Mouse (Mus musculus) brown adipose tissue, adult 24 weeks (tissue): ENCODE measurements around the gene Tmem255b. TPM values are rescaled to one million over a fixed set of nuclear protein-coding genes. Genes with fewer than 3 reads are reported as not detected.

Experiments used
- H3K27ac ChIP-seq: fragments of 200-500 bp; replicated peaks from 2 replicates; pipeline ENCODE4 v1.5.1; 2012; ENCODE audit warnings: low read depth, mild to moderate bottlenecking, low read length
- H3K4me1 ChIP-seq: fragments of 200-500 bp; 2 replicates; pipeline ENCODE4 v1.6.1; 2012; ENCODE audit warnings: low read length, mixed read lengths; ENCODE audit not compliant: control insufficient read depth, insufficient read depth, insufficient read length
- H3K4me3 ChIP-seq: fragments of 200-500 bp; 2 replicates; pipeline ENCODE4 v1.5.1; 2012; ENCODE audit warnings: low read depth, mild to moderate bottlenecking, low read length, moderate library complexity; ENCODE audit not compliant: insufficient read depth
- polyA plus RNA-seq: library from polyadenylated mRNA; stranded (reverse); fragments of >200 nt; gene quantifications from 2 replicates; pipeline ENCODE4 v1.2.4, GENCODE M21; 2012; ENCODE audit not compliant: missing spikeins, insufficient read depth, insufficient read length

The Tmem255b gene
- polyA plus RNA-seq, 1 experiment: 1.7 TPM

DNA sequence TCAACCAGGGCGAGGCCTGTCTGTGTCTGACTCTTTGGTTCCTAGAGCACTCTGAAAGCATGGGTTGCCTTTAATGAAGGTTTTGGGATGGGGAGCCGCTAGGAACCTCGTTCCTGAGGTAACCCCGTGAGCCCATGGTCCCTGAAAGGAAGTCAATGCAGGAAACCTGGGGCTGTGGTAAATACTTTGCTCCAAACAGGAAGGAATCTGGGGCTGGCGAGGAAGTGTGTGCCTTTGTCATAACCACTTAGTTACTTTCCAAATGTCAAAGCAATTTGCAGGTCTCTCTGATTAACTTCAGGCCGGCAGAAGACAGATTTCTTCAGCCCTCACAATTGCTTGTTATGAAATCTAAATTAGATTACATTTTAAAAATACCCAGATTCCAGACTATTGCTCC lies 7.6 kb upstream of the Tmem255b start:
- Histone ChIP-seq H3K27ac (peak overlapping the region; percentile 88), H3K4me3 (peak overlapping the region; percentile 53)

DNA sequence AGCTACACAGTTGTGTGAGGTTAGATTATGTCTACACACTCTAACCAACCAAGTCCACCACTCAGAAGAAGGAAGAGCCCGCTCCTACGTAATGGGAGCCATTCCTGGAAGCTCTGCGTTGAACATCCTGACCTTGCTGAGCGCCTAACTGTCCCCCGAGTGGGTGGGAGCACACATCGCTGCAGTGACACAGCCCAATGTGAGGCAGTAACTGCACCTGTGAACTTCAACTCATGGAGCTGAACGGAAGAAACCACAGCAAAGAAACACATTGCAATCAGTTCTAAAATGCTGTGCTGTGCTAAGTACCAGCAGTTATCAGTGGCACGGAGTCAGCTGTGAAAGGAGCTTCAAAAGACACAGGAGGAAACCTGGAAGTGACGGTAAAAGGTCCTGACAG lies 6.8 kb upstream of the Tmem255b start:
- peak overlapping the region; percentile 88 for H3K27ac ChIP-seq
- H3K4me3 ChIP-seq: peak overlapping the region; percentile 53
- H3K4me1 ChIP-seq: peaks cover 19% of the 10 kb centered on the region

More for the DNA sequence above, 7.6 kb upstream of the Tmem255b start:
- H3K4me1 ChIP-seq: peaks cover 19% of the 10 kb centered on the region

DNA sequence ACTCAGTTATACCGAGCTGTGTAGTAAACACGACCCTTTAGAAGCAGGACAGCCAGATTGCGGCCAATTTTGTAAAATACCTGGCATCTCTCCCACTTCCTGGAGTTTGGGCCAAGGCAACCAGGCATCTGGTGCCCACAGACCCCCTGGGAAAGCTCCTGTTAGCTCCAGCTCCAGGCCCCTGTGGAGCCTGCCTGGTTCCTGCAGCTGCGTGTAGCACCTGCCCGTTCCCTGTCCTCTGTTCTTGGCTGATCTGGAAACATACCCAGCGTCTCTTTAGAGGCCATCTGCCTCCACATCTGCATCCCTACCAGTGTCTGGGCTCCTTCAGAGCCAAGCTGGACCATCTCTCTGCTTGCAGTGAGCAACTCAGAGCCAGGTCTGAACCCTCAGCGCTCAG lies 4.6 kb upstream of the Tmem255b start:
- Histone ChIP-seq H3K27ac (peak overlapping the region; percentile 95), H3K4me1 (peaks cover 27% of the 10 kb centered on the region), H3K4me3 (peak overlapping the region; percentile 52)

DNA sequence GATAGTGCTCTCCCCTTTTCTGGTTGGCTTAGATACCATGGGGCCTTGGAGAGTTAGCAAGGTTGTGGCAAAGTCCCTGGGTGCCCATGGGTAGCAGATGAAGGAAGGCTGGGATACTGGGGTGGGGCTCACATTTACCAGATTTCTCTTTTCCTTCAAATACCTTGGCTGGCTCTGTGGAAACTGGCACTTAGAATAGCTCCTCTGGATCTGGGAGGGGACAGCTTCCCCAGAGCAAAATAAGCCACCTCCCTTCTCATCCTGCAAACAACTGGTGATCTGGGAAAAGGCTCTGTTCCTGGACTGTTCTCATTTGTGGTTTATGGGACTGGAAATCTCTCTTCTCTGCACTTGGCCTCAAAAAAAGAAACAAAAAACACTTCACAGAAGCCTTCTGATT lies 4.1 kb upstream of the Tmem255b start:
- Histone ChIP-seq H3K4me3 (peak overlapping the region; percentile 52), H3K4me1 (peaks cover 27% of the 10 kb centered on the region), H3K27ac (peak overlapping the region; percentile 95)

DNA sequence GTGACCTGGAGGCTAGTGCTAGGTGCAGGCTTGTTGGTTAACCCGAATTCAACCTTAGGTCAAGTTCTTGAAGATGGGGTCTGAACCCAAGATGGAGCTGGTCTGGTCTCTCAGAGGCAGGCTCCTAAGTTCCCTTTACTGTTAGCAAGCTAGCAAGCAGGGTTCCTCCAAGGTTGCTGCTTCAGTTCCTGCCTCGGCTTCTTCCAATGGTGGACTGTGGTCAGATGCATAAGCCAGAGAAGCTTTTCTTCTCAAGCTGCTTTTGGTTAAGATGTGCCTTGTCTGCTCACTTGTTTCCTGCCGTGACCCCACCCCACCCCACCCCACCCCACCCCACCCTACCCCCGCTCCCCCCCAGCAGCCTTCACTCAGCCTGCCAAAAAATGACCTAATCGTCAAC lies 1.9 kb upstream of the Tmem255b start:
- Histone ChIP-seq H3K4me3 (no peak overlapping the region), H3K4me1 (peaks cover 16% of the 10 kb centered on the region), H3K27ac (peak overlapping the region; percentile 23; the same call in 1 of the 2 replicates)

DNA sequence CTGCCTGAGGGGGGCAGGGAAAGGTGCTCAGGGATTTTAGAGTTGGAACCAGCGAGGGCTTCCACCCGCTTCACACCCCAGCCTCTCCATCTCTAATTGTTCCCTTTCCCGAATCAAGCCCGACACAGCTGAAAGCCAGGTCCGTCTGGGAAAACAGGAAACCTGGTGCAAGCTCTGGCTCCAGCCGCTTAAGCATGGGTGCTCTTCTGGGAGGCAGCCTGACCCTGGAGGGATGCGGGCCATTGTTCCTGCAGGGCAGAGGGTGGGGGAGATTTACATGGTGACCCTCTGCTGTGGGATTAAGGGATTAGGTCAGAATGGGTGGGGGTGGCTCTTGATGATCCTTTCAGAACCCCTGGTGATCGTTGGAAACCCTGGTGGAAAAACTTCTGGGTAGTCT lies 1.1 kb downstream of the Tmem255b start:
- H3K4me3 ChIP-seq: peak overlapping the region; percentile 62
- peak overlapping the region; percentile 85 for H3K27ac ChIP-seq
- peaks cover 16% of the 10 kb centered on the region for H3K4me1 ChIP-seq

DNA sequence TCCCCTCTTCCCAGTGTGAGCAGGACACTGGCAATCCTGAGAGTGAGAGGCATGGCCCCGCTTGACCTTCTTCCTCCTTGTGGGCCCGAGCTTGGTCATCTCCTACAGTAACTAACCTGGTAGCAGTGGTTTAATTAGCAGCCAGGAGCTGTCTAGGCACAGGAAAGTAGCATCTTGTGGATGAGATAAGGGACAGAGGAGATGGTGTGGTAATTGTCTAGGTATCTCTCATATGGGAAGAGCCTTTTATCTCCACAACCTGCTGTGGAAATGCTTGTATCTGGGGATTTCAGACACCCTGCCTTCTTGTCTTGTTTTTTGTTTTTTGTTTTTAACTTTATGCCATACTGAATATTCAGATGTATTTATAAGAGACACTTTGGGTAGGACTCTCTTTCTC lies 2.5 kb downstream of the Tmem255b start:
- H3K4me1 ChIP-seq: peaks cover 16% of the 10 kb centered on the region
- no peak overlapping the region for H3K27ac ChIP-seq
- no peak overlapping the region for H3K4me3 ChIP-seq

DNA sequence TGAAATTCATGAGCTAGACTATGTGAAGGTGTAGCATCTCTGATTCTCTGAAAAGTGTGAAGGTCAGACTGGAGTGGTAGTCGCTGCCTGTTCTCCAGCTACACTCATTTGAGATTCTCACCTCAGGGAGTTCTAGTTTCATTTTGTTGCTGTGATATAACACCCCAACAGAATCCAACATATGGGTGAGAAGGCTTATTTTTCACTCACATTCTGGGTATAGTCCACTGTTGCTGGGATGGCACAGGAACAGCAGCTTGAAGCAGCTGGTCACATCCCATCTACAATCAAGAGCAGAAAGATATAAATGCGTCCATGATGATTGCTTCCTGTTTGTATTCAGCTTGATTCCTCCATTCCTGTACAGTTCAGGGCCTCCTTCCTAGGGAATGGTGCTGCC lies 7.2 kb downstream of the Tmem255b start:
- H3K4me3 ChIP-seq: no peak overlapping the region
- H3K4me1 ChIP-seq: peaks cover 8% of the 10 kb centered on the region
- no peak overlapping the region for H3K27ac ChIP-seq

DNA sequence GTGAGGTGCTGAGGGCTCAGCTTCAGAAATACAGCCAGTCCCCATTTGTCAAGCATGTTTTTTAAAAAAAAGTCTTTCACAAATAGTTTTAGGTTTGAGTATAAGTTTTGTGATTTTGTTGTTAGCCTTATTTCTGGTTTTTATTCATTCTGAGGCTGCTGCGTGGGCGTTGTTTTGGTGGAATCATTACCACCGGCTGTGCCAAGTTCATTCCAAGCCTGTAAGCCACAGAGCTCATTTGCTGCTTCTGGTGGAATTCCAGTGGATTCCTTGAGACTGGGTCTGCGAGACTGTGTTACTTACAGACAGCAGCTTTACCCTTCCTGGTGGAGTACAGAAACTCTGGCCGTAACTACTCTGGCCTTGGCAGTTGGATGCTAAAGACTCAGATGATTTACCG lies 11.5 kb downstream of the Tmem255b start:
- no peak overlapping the region for H3K4me3 ChIP-seq
- no peaks in the 10 kb centered on the region for H3K4me1 ChIP-seq
- no peak overlapping the region for H3K27ac ChIP-seq

DNA sequence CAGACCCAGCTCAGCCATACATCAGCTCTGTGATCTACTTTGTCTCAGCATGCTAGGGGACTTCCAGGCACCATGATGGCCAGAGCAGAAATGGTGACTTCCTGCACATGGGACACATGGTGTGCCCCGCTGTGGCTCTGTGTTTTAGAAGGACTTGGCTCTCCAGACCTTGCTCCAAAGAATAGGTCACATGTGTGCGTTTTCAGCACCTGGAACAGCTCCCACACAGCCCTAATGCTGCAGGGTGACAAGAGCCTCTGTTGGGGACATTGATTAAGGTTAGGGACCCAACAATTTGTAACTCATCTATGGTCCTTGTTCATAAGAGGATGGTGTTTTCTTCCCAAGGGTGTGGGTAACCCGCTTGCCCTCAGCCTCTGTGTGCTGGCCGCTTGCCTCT lies 13.2 kb downstream of the Tmem255b start:
- Histone ChIP-seq H3K27ac (no peak overlapping the region), H3K4me3 (no peak overlapping the region), H3K4me1 (no peaks in the 10 kb centered on the region)

DNA sequence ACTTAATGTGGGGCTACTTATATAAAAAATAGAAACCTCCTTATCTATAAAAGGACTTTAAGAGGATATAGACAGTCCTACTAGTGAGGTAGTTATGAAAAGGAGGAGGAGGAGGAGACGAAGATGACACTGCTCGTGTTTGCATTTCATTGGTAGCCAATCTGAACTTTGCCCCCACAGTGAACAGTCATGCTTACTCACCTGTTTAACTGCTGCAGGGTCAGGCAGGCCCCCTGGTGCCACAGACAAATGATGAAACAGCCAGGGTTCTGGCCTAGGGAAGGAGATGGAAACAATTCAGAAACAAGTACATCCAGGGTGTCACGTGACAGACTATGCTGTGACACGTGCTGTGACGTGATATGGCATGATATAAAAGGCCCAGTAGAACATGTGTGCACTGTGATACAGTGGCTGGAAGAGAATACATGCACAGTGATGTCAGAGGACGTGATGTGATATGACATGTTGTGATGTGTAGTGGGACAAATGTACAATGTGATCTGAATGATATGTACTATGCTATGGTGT lies 16.8 kb downstream of the Tmem255b start:
- no peak overlapping the region for H3K27ac ChIP-seq
- H3K4me3 ChIP-seq: no peak overlapping the region
- no peaks in the 10 kb centered on the region for H3K4me1 ChIP-seq

DNA sequence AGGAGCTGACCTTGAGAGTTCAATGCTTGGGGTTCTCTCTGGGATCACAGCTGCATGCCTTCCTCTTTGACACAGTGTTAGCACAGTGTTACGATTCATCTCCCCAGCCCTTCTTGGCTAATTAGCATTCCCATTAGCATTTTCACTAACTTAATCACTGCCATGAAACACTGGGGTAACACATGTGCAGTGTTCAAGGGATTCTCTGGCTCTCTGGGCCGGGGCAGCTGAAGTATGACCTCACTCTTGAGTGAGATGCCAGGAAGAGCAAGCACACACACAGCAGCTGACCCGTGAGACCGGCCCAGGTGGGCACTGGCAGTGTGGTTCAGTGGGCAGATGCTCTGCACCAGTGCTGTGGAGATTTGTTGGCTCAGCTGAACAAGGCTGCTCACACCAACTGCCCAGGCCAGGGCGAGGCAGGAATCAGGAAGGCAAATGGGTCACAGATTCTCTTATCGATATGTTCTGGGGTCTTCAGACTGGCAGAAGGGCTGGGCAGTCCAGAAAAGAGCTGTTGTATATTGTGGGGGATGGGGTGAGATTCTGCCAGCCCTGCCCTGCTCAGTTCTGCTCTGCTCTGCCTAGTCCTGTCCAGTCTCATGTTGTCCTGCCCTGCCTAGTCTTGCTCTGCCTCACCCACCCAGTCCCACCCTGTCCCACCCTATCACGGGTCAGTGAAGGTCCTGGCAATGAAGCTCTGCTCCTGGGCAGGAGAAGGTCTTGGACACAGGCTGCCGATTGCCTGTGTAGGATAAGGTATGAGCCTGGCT lies 19.5 kb downstream of the Tmem255b start:
- H3K4me1 ChIP-seq: no peaks in the 10 kb centered on the region
- H3K4me3 ChIP-seq: no peak overlapping the region
- no peak overlapping the region for H3K27ac ChIP-seq

DNA sequence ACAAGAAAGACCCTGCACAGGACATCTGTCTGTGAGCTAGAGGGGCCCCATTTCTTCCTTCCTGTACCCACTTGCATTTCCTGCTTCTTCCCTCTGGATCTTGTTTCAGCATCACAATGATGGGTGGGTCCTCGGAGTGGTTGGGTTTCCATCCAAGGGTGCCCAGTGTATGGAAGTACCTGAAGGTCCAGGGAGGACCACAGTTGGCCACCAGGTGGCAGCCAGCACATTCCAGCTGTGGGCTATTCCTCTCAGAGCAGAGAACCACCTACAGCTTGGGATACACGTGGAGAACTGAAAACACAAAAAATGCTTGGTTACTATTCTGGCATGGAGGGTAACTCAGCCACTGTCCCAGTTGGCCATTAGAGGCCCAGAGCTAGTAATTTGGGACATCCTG lies 20.3 kb downstream of the Tmem255b start:
- no peak overlapping the region for H3K4me3 ChIP-seq
- no peak overlapping the region for H3K27ac ChIP-seq
- no peaks in the 10 kb centered on the region for H3K4me1 ChIP-seq

DNA sequence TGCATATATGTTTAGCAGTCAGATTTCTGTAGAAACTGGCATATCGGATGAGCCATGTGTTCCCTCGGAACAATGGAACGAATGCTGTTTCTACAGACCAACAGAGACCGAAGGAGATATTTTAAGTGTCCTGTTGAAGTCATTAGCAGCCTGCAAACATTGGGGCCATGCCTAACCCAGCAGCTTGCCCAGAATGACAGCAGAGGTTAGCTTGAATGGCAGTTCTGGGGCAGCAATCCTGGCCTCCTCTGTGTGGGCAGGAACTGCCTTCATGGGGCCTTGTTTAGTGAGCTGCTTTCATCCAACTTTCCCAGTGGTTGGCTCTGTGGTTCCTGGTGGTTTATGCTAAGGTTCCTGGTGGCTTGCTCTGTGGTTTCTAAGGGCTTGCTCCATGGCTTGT lies 24.4 kb downstream of the Tmem255b start:
- H3K27ac ChIP-seq: no peak overlapping the region
- H3K4me3 ChIP-seq: no peak overlapping the region
- H3K4me1 ChIP-seq: peaks cover 10% of the 10 kb centered on the region

DNA sequence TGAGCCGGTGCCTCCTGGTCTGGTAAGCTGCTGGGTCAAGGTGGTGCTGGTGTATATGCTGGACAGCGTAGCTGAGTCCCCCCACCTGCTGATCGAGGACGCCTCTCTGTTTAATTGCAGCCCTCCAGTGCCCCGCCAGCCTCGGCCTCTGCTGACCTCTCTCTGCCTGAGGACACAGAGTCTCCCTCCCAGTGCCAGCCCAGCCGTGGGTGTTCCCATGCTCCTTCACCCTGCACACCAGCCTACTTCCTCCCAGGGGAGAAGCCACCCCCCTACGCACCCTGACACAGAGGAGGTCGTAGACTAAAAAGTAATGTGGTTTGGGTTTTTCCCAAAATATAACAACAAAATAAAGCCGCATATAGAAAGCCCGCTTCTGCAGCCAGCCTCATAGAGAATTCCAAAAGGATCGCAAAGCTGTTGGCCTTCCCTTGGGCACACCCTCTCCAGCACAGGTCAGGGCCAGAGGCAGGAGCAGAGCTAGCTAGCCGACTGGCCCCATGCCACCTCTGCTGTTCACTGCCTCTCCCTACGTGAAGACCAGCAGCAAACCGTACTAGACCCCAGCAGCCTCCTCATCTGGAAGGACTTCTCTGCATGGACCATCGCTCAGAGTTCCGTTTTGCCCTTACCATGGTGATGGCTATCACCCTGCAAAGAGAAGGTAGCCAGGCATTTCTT lies 26.2 kb downstream of the Tmem255b start:
- no peak overlapping the region for H3K27ac ChIP-seq
- peaks cover 10% of the 10 kb centered on the region for H3K4me1 ChIP-seq
- no peak overlapping the region for H3K4me3 ChIP-seq

DNA sequence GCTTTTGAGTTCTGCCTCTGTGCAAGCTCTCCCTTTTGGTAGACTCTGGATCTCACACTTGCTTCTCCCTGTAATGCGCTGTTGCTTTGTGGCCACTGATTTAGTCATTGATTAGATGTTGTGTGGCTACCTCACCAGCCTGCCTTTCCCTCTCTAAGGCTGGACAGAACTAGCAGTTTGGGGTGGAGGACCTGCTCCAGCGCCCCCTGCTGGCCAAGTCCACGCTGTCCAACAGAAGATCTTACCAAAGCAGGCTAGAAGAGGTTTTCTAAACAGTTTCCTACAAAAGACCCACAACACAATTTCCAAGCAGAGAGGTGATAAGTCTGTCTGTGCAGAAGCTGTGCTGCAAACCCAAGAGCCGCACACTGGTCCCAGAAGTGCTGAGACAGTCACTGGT lies 26.9 kb downstream of the Tmem255b start:
- Histone ChIP-seq H3K27ac (no peak overlapping the region), H3K4me1 (peaks cover 10% of the 10 kb centered on the region), H3K4me3 (no peak overlapping the region)
